Mouse (Mus musculus) bone marrow, adult 2 months (tissue): ENCODE data around the gene 0610010K14Rik.

ENCODE experiments used
- CTCF ChIP-seq: fragments of 200-500 bp; IDR thresholded peaks from 2 replicates; pipeline ENCODE4 v1.5.1; 2011; ENCODE audit warnings: low read length, control low read depth; ENCODE audit not compliant: control insufficient read depth, insufficient read depth
- POLR2A ChIP-seq: fragments of 200-500 bp; IDR thresholded peaks from 2 replicates; pipeline ENCODE4 v1.6.1; 2011; ENCODE audit warnings: low read depth, mild to moderate bottlenecking, control low read depth, low read length, borderline replicate concordance; ENCODE audit not compliant: control insufficient read depth

DNA sequence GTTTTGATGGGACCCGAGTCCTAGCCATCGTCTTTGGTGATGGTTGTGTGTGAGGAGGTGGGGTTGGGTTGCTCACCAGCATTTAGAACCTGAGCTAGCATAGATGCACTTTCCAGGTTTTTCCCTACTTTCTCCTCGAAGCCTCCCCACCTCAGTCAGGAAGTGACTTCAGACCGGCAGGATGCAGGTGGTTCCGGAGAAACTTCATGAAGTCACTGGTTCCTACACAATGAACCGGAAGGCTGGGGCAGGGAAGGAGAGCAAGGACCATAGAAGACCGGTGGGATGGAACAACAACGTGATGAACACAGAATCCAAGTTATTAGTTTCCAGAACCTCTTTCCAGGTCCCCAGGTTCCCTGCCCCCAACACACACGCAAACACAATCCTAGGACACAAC, 14.0 kb downstream of the 0610010K14Rik start:
- TF ChIP-seq POLR2A, result no peak
- TF ChIP-seq CTCF, result no peak
